Mouse (Mus musculus) neural tube, embryonic 14.5 days (tissue): ENCODE data around the gene Napepld. TPM values are rescaled to one million over a fixed set of nuclear protein-coding genes. Genes with fewer than 3 reads are reported as not detected.
A peak's percentile ranks its signal among the peaks of the same experiment; 100 is the strongest.
"Not testable (repeated sequence)": the region's sequence is repeated elsewhere in the genome, so short reads cannot be mapped to it uniquely, and the experiment has no call there.

Experiments
- ATAC-seq: fragments of 200-750 bp; cut with Nextera tagmentation; 2 replicates; pipeline ENCODE4 v1.8.0; 2017; ENCODE audit warnings: low read depth, mild to moderate bottlenecking, moderate TSS enrichment, moderate library complexity
- H3K27ac ChIP-seq: fragments of 300-500 bp; sonication (generic); 2 replicates; pipeline ENCODE4 v1.5.1; 2014; ENCODE audit warnings: low read depth, mild to moderate bottlenecking, control low read depth, low read length, moderate library complexity, mixed read lengths
- H3K27me3 ChIP-seq: fragments of 300-500 bp; sonication (generic); 2 replicates; pipeline ENCODE4 v1.6.1; 2014; ENCODE audit warnings: low read length; ENCODE audit not compliant: control insufficient read depth, insufficient read depth
- H3K36me3 ChIP-seq: fragments of 300-500 bp; sonication (generic); 2 replicates; pipeline ENCODE4 v1.6.1; 2014; ENCODE audit warnings: low read length, mixed read lengths; ENCODE audit not compliant: control insufficient read depth, insufficient read depth
- H3K4me1 ChIP-seq: fragments of 300-500 bp; sonication (generic); 2 replicates; pipeline ENCODE4 v1.6.1; 2014; ENCODE audit warnings: low read length; ENCODE audit not compliant: control insufficient read depth, insufficient read depth
- H3K4me2 ChIP-seq: fragments of 300-500 bp; sonication (generic); 2 replicates; pipeline ENCODE4 v1.6.1; 2014; ENCODE audit warnings: mild to moderate bottlenecking, low read depth, low read length, control low read depth
- H3K4me3 ChIP-seq: fragments of 300-500 bp; sonication (generic); 2 replicates; pipeline ENCODE4 v1.5.1; 2014; ENCODE audit warnings: low read depth, low read length, control low read depth, mixed read lengths
- H3K9ac ChIP-seq: fragments of 300-500 bp; sonication (generic); replicated peaks from 2 replicates; pipeline ENCODE4 v1.6.1; 2014; ENCODE audit warnings: low read depth, mild to moderate bottlenecking, control low read depth, low read length, mixed read lengths
- H3K9me3 ChIP-seq: fragments of 300-500 bp; sonication (generic); 2 replicates; pipeline ENCODE4 v1.6.1; 2016; ENCODE audit warnings: low read length; ENCODE audit not compliant: control insufficient read depth
- WGBS: fragments of 180-500 bp; shearing (Covaris S2); extraction: QIAGEN DNeasy Blood & Tissue Kit; methylation state at CpG from one replicate; pipeline ENCODE4 v1.1.7; 2014; 5-methylcytosine and 5-hydroxymethylcytosine counted together
- polyA plus RNA-seq: library from polyadenylated mRNA; unstranded; fragments of >200 nt; fragmentation: Nextera tagmentation; extraction: Ambion mirVana; gene quantifications from 2 replicates; pipeline ENCODE4 v1.2.1, GENCODE M21; 2014

Gene Napepld
- polyA plus RNA-seq, 1 experiment from 2014 or later, result 3.1 TPM

GRCm38 (mm10) chr5:21646133-21646491 lies 55.1 kb downstream of the Napepld start:
- Histone ChIP-seq H3K4me2 (peak overlapping the region; percentile 73), H3K4me3 (peak overlapping the region; percentile 85), H3K36me3 (peaks cover 26% of the 10 kb centered on the region), H3K27ac (peak overlapping the region; percentile 86), H3K27me3 (no peaks in the 10 kb centered on the region), H3K9me3 (no peaks in the 10 kb centered on the region), H3K9ac (peak overlapping the region; percentile 88), H3K4me1 (peaks cover 11% of the 10 kb centered on the region; the same call in 1 of the 2 replicates)
- WGBS, result under 1% methylated on average over 25 of the region's 25 CpGs
- no peak; the same call in 1 of the 2 replicates for ATAC-seq

- peak within 1 kb of the TSS; percentile 85 for H3K4me3 ChIP-seq
- peaks cover 24% of the 10 kb centered on the region for H3K36me3 ChIP-seq
- ATAC-seq, result peak; percentile 97
- H3K9me3 ChIP-seq, result no peaks in the 10 kb centered on the region
- H3K27me3 ChIP-seq, result no peaks in the 10 kb centered on the region
- H3K4me2 ChIP-seq, result peak within 1 kb of the TSS; percentile 73
- peak within 1 kb of the TSS; percentile 86 for H3K27ac ChIP-seq
- WGBS, result under 1% methylated on average over 39 of the region's 40 CpGs
- H3K9ac ChIP-seq, result peak within 1 kb of the TSS; percentile 88
- H3K4me1 ChIP-seq, result peaks cover 11% of the 10 kb centered on the region; the same call in 1 of the 2 replicates
These were observed 55.6 kb downstream of the Napepld start, which contains the start of the genes Fbxl13 and Armc10 for GRCm38 (mm10) chr5:21645439-21646132. TSS of gene Fbxl13 (minus strand) at chr5:21645634. TSS of gene Armc10 (plus strand) at chr5:21645813.

- WGBS, result 13% methylated on average over 14 of the region's 14 CpGs
- H3K27ac ChIP-seq, result peak overlapping the region; percentile 86
- peak overlapping the region; percentile 73 for H3K4me2 ChIP-seq
- H3K4me1 ChIP-seq, result peaks cover 11% of the 10 kb centered on the region; the same call in 1 of the 2 replicates
- no peaks in the 10 kb centered on the region for H3K9me3 ChIP-seq
- H3K27me3 ChIP-seq, result no peaks in the 10 kb centered on the region
- ATAC-seq, result no peak; the same call in 1 of the 2 replicates
- peak overlapping the region; percentile 32 for H3K9ac ChIP-seq
- peak overlapping the region; percentile 85 for H3K4me3 ChIP-seq
- H3K36me3 ChIP-seq, result peaks cover 18% of the 10 kb centered on the region; the same call in 1 of the 2 replicates
These were observed 56.2 kb downstream of the Napepld start for GRCm38 (mm10) chr5:21644891-21645438.

GRCm38 (mm10) chr5:21643606-21644005 lies 57.6 kb downstream of the Napepld start:
- no peak for ATAC-seq
- 50% methylated on average over 1 of the region's 1 CpGs for WGBS

GRCm38 (mm10) chr5:21640961-21641360 lies 60.2 kb downstream of the Napepld start:
- Histone ChIP-seq H3K4me1 (no peaks in the 10 kb centered on the region; the same call in 1 of the 2 replicates), H3K27me3 (no peaks in the 10 kb centered on the region), H3K27ac (no peak overlapping the region), H3K4me2 (no peak overlapping the region), H3K4me3 (no peak overlapping the region), H3K9me3 (no peaks in the 10 kb centered on the region), H3K9ac (no peak overlapping the region), H3K36me3 (no peaks in the 10 kb centered on the region)
- no peak for ATAC-seq
- WGBS, result 8% methylated on average over 1 of the region's 1 CpGs

More at GRCm38 (mm10) chr5:21643606-21644005, 57.6 kb downstream of the Napepld start:
- peaks cover 7% of the 10 kb centered on the region; the same call in 1 of the 2 replicates for H3K36me3 ChIP-seq
- peaks cover 11% of the 10 kb centered on the region; the same call in 1 of the 2 replicates for H3K4me1 ChIP-seq
- no peak overlapping the region for H3K27ac ChIP-seq
- no peak overlapping the region for H3K4me3 ChIP-seq
- no peak overlapping the region for H3K9ac ChIP-seq
- no peaks in the 10 kb centered on the region for H3K9me3 ChIP-seq
- no peak overlapping the region for H3K4me2 ChIP-seq
- H3K27me3 ChIP-seq, result no peaks in the 10 kb centered on the region

- Histone ChIP-seq H3K27ac (no peak overlapping the region), H3K36me3 (no peaks in the 10 kb centered on the region), H3K9me3 (no peaks in the 10 kb centered on the region), H3K9ac (no peak overlapping the region), H3K4me2 (no peak overlapping the region), H3K27me3 (no peaks in the 10 kb centered on the region), H3K4me1 (no peaks in the 10 kb centered on the region), H3K4me3 (no peak overlapping the region)
- no peak for ATAC-seq
These were observed 75.3 kb downstream of the Napepld start for GRCm38 (mm10) chr5:21625916-21626315.

- Histone ChIP-seq H3K27ac (no peak overlapping the region), H3K36me3 (no peaks in the 10 kb centered on the region), H3K9me3 (no peaks in the 10 kb centered on the region), H3K4me2 (no peak overlapping the region), H3K9ac (no peak overlapping the region), H3K4me3 (no peak overlapping the region), H3K4me1 (no peaks in the 10 kb centered on the region), H3K27me3 (no peaks in the 10 kb centered on the region)
- 87% methylated on average over 3 of the region's 3 CpGs for WGBS
- no peak for ATAC-seq
These were observed 84.7 kb downstream of the Napepld start for GRCm38 (mm10) chr5:21616450-21617009.

- ATAC-seq, H3K27ac ChIP-seq: not testable (repeated sequence)
These were observed 86.9 kb downstream of the Napepld start for GRCm38 (mm10) chr5:21614299-21614698.

More at GRCm38 (mm10) chr5:21614299-21614698, 86.9 kb downstream of the Napepld start:
- H3K4me3 ChIP-seq, H3K9ac ChIP-seq, H3K4me1 ChIP-seq, H3K4me2 ChIP-seq, H3K36me3 ChIP-seq, H3K9me3 ChIP-seq, H3K27me3 ChIP-seq: not testable (repeated sequence)
- 98% methylated on average over 11 of the region's 11 CpGs for WGBS
